Mouse (Mus musculus): ENCODE results near the gene Rasal1. TPM values are rescaled to one million over a fixed set of nuclear protein-coding genes. Genes with fewer than 3 reads are reported as not detected.

Rasal1 gene
- 0.45 TPM for polyA plus RNA-seq (2014; fragmentation: Illumina TruSeq; extraction: RNeasy Lipid Tissue Mini Kit (QIAGEN cat#74804); ENCODE audit: insufficient read depth, low read depth, low replicate concordance)

DNA sequence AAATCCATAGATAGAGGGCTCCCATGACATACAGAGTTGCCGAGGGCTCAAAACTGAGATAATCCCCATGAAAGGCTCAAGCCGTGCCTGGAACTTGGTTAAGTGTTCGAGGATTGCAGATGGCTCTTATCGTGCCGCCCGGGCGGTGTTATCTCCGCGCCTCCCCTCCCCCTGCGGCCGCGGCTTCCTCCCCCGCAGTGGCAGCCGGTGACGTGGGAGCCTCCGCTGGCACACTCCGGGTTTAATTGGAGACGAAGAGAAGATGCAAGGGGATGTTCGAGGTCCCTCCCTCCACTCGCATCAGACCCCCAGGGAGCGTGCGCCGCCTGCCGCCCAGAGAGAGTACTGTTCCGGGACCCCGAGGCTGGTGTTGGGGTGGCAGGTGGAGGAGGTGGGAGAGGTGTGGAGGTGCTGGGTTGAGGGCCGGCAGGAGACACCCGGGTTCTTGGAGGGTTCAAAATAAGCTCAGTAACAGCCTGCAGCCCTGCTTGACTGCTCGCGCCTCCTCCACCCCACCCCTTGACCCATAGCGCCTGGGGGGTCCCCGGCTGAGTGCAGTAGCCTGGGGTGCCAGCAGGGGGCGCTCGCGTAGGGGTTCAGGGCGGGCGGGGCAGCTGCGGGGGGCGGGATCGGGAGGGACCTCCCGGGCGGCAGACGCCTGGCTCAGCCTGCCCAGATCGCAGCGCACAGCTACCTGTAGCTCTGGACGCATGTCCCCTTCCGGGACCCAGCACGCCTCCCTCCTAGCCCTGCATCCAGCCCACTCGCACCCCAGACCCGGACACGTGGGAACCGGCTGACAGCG, at the start of gene Rasal1:
Gene Rasal1 (plus strand): TSS at position 244 of the 805 bp plus-strand sequence.

DNA sequence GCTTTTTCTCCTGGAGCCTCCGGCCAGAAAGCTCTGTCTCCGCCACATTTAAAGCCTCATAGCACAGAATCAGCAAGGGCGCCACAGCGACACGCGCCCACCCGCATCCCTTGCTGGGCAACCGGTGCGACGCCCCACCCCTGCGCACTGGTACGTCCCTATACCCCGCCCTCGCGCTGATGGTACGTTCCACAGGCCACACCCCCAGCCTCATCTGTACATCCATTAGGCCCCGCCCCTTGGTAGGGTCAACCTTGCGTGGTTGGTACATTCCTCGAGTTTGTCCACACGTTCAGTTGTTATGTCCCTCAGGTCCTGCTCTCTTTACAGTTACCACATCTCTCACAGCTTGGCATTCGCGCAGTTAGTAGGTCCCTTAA, 36.2 kb upstream of the Rasal1 start, which contains the start of the genes Rita1 and Ddx54:
Gene Rita1 (minus strand): TSS at position 148 of the 380 bp plus-strand sequence.
Gene Ddx54 (plus strand): TSS at position 298 of the 380 bp plus-strand sequence.

DNA sequence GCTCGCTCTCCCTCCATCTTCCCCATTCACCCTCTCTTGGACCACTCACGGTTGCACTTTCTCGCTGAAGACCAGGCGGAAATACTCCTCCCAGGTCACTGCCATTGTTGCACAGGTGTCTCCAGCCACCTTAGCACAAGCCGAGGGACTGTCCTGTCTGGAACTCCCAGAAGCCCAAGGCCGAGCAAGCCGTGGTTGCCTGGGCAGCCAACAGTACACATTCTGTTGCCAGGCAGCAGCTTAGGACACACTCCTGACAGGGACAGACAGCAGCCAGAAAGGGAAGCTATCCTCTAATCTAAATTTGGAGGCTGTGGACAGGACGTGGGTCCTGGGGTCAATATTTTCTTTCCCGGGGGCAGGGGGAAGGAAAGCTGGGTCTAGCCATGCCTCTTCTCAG, 14.5 kb upstream of the Rasal1 start, which contains the start of gene Cfap73:
Gene Cfap73 (minus strand): TSS at position 105 of the 400 bp plus-strand sequence.

DNA sequence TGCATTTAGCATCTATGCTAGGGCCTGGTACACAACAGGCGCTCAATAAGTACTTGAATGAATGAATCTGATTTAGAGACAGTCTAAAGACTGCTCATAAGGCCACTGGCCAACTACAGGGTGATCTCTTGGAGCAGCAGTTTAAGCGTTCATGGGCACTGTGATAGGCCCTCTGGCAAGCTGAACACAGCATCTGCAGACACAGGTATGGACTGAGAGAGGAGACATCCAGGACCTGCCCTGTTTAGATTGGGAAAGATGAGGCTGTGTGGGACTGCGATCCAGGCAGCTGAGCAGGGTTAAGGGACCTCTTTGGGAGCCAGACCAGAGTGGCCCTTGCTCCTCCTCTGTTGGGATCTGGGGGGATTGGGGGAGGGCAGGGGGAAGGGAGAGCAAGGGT, 63.2 kb downstream of the Rasal1 start, which contains the start of gene Dtx1:
Gene Dtx1 (minus strand): TSS at position 101 of the 400 bp plus-strand sequence.

Other genes with a start within 250 kb of the Rasal1 start
- not detected for gene Lhx5, start 217.1 kb upstream of the Rasal1 start, polyA plus RNA-seq (2014; fragmentation: Illumina TruSeq; extraction: RNeasy Lipid Tissue Mini Kit (QIAGEN cat#74804); ENCODE audit: insufficient read depth, low read depth, low replicate concordance)
- 1.1 TPM for gene Sdsl, start 176.0 kb upstream of the Rasal1 start, polyA plus RNA-seq (2014; fragmentation: Illumina TruSeq; extraction: RNeasy Lipid Tissue Mini Kit (QIAGEN cat#74804); ENCODE audit: insufficient read depth, low read depth, low replicate concordance)
- gene Sds, start 172.3 kb upstream of the Rasal1 start, polyA plus RNA-seq (2014; fragmentation: Illumina TruSeq; extraction: RNeasy Lipid Tissue Mini Kit (QIAGEN cat#74804); ENCODE audit: insufficient read depth, low read depth, low replicate concordance), result 0.66 TPM
- gene Plbd2, start 145.2 kb upstream of the Rasal1 start, polyA plus RNA-seq (2014; fragmentation: Illumina TruSeq; extraction: RNeasy Lipid Tissue Mini Kit (QIAGEN cat#74804); ENCODE audit: insufficient read depth, low read depth, low replicate concordance), result 14.2 TPM
- 12.8 TPM for gene Slc8b1, start 137.6 kb upstream of the Rasal1 start, polyA plus RNA-seq (2014; fragmentation: Illumina TruSeq; extraction: RNeasy Lipid Tissue Mini Kit (QIAGEN cat#74804); ENCODE audit: insufficient read depth, low read depth, low replicate concordance)
- 12.5 TPM for gene Tpcn1, start 60.1 kb upstream of the Rasal1 start, polyA plus RNA-seq (2014; fragmentation: Illumina TruSeq; extraction: RNeasy Lipid Tissue Mini Kit (QIAGEN cat#74804); ENCODE audit: insufficient read depth, low read depth, low replicate concordance)
- gene Iqcd, start 59.8 kb upstream of the Rasal1 start, polyA plus RNA-seq (2014; fragmentation: Illumina TruSeq; extraction: RNeasy Lipid Tissue Mini Kit (QIAGEN cat#74804); ENCODE audit: insufficient read depth, low read depth, low replicate concordance), result 1.7 TPM
- gene Rita1, start 36.2 kb upstream of the Rasal1 start, polyA plus RNA-seq (2014; fragmentation: Illumina TruSeq; extraction: RNeasy Lipid Tissue Mini Kit (QIAGEN cat#74804); ENCODE audit: insufficient read depth, low read depth, low replicate concordance), result 7.6 TPM
- gene Ddx54, start 36.1 kb upstream of the Rasal1 start, polyA plus RNA-seq (2014; fragmentation: Illumina TruSeq; extraction: RNeasy Lipid Tissue Mini Kit (QIAGEN cat#74804); ENCODE audit: insufficient read depth, low read depth, low replicate concordance), result 18.2 TPM
- gene Cfap73, start 14.6 kb upstream of the Rasal1 start, polyA plus RNA-seq (2014; fragmentation: Illumina TruSeq; extraction: RNeasy Lipid Tissue Mini Kit (QIAGEN cat#74804); ENCODE audit: insufficient read depth, low read depth, low replicate concordance), result 0.83 TPM
- gene Dtx1, start 63.1 kb downstream of the Rasal1 start, polyA plus RNA-seq (2014; fragmentation: Illumina TruSeq; extraction: RNeasy Lipid Tissue Mini Kit (QIAGEN cat#74804); ENCODE audit: insufficient read depth, low read depth, low replicate concordance), result 4.4 TPM
- 2.7 TPM for gene Oas2, start 101.0 kb downstream of the Rasal1 start, polyA plus RNA-seq (2014; fragmentation: Illumina TruSeq; extraction: RNeasy Lipid Tissue Mini Kit (QIAGEN cat#74804); ENCODE audit: insufficient read depth, low read depth, low replicate concordance)
- 1.0 TPM for gene Oas3, start 128.8 kb downstream of the Rasal1 start, polyA plus RNA-seq (2014; fragmentation: Illumina TruSeq; extraction: RNeasy Lipid Tissue Mini Kit (QIAGEN cat#74804); ENCODE audit: insufficient read depth, low read depth, low replicate concordance)
- gene Oas1e, start 146.7 kb downstream of the Rasal1 start, polyA plus RNA-seq (2014; fragmentation: Illumina TruSeq; extraction: RNeasy Lipid Tissue Mini Kit (QIAGEN cat#74804); ENCODE audit: insufficient read depth, low read depth, low replicate concordance), result not detected
- gene Oas1c, start 163.7 kb downstream of the Rasal1 start, polyA plus RNA-seq (2014; fragmentation: Illumina TruSeq; extraction: RNeasy Lipid Tissue Mini Kit (QIAGEN cat#74804); ENCODE audit: insufficient read depth, low read depth, low replicate concordance), result 3.5 TPM
- not detected for gene Oas1f, start 198.6 kb downstream of the Rasal1 start, polyA plus RNA-seq (2014; fragmentation: Illumina TruSeq; extraction: RNeasy Lipid Tissue Mini Kit (QIAGEN cat#74804); ENCODE audit: insufficient read depth, low read depth, low replicate concordance)
- gene Oas1h, start 212.6 kb downstream of the Rasal1 start, polyA plus RNA-seq (2014; fragmentation: Illumina TruSeq; extraction: RNeasy Lipid Tissue Mini Kit (QIAGEN cat#74804); ENCODE audit: insufficient read depth, low read depth, low replicate concordance), result not detected
- 2.8 TPM for gene Oas1g, start 238.8 kb downstream of the Rasal1 start, polyA plus RNA-seq (2014; fragmentation: Illumina TruSeq; extraction: RNeasy Lipid Tissue Mini Kit (QIAGEN cat#74804); ENCODE audit: insufficient read depth, low read depth, low replicate concordance)

Measured in lung, adult 10 weeks (tissue).